27 mouse cellular contexts compared by ENCODE assay signal in genomic region chr6:6830446-6830845, GRCm38 (mm10). TPM values are rescaled to one million over a fixed set of nuclear protein-coding genes. Genes with fewer than 3 reads are reported as not detected.
DNase-seq lines count a peak whose midpoint lies in the region; ATAC-seq and TF ChIP-seq lines count a peak whose summit lies in the region.
"Had no signal": no experiment of that assay in that cellular context is flagged by ENCODE, and none has a peak within 500 bp of the region (broad histone marks: within the 10 kb centered on the region; RNA-seq: fewer than 3 reads in every experiment).

No protein-coding gene starts in this region.

- DNase-seq in heart, adult 2 months: peak in 1 of 2 experiments; percentile 5
- DNase-seq in heart, postnatal 25 days (ENCODE audit: low spot score): no peak
- no peak for DNase-seq in ovary, postnatal 14 days (ENCODE audit: low spot score)
- DNase-seq in testis, postnatal 10 days (ENCODE audit: low spot score): no peak
- DNase-seq: adrenal gland, postnatal 10 days; cerebellum, adult 9-10 months; kidney, adult 9 months; kidney, postnatal 4 days; right cerebral cortex, postnatal 14 days had no signal

- H3K27ac ChIP-seq in heart, adult 2 months: peak overlapping the region; percentile 41
- H3K27ac ChIP-seq in embryonic facial prominence, embryonic 15.5 days (replicated peaks): no peak overlapping the region
- H3K27ac ChIP-seq in heart, embryonic 13.5 days (replicated peaks): peak overlapping the region; percentile 3; the same call in 1 of the 2 replicates
- H3K27ac ChIP-seq: embryonic facial prominence, embryonic 12.5 days; hindbrain, embryonic 13.5 days; limb, embryonic 13.5 days; liver, embryonic 14.5 days; lung, embryonic 15.5 days; macrophage; midbrain, embryonic 10.5 days; neural tube, embryonic 12.5 days had no signal

- no peaks in the 10 kb centered on the region for H3K9me3 ChIP-seq in embryonic facial prominence, embryonic 15.5 days (replicated peaks)
- H3K9me3 ChIP-seq in heart, embryonic 13.5 days: no peaks in the 10 kb centered on the region
- H3K9me3 ChIP-seq: embryonic facial prominence, embryonic 12.5 days; hindbrain, embryonic 13.5 days; limb, embryonic 13.5 days; lung, embryonic 15.5 days; midbrain, embryonic 10.5 days; neural tube, embryonic 12.5 days had no signal

- intact Hi-C loops in heart, adult 2 months (cut with DNase I): no loop called here
- intact Hi-C loops in heart, postnatal 25 days (cut with DNase I): no loop called here

- no peak for TF ChIP-seq CTCF in heart, adult 2 months (IDR thresholded peaks at IDR 0.05)

- ATAC-seq in embryonic facial prominence, embryonic 15.5 days (ENCODE audit: insufficient number of reproducible peaks, low FRiP score, low TSS enrichment, low read depth): 0 out of 2 replicates have a peak, but pooled peaks have one; percentile 22
- ATAC-seq in heart, embryonic 13.5 days (ENCODE audit: extremely low read depth, insufficient number of reproducible peaks, low FRiP score, low TSS enrichment): no peak

- H3K4me2 ChIP-seq in embryonic facial prominence, embryonic 15.5 days (replicated peaks): no peak overlapping the region
- peak overlapping the region; percentile 32 for H3K4me2 ChIP-seq in heart, embryonic 13.5 days
- H3K4me2 ChIP-seq in myocyte (ENCODE audit: low read depth): peak overlapping the region; percentile 61
- H3K4me2 ChIP-seq: embryonic facial prominence, embryonic 12.5 days; hindbrain, embryonic 13.5 days; limb, embryonic 13.5 days; lung, embryonic 15.5 days; neural tube, embryonic 12.5 days had no signal

- peaks cover 1% of the 10 kb centered on the region; the same call in 1 of the 2 replicates for H3K4me1 ChIP-seq in heart, adult 2 months (ENCODE audit: control insufficient read depth, insufficient read depth, low read length)
- H3K4me1 ChIP-seq in embryonic facial prominence, embryonic 15.5 days: no peaks in the 10 kb centered on the region
- H3K4me1 ChIP-seq in heart, embryonic 13.5 days: 0 out of 2 replicates have a peak, but pooled peaks cover 10% of the 10 kb centered on the region
- H3K4me1 ChIP-seq: hindbrain, embryonic 13.5 days; limb, embryonic 13.5 days; lung, embryonic 15.5 days; midbrain, embryonic 10.5 days; neural tube, embryonic 12.5 days had no signal

- no peak overlapping the region for H3K9ac ChIP-seq in heart, adult 2 months (ENCODE audit: low read depth, low read length)
- no peak overlapping the region for H3K9ac ChIP-seq in embryonic facial prominence, embryonic 15.5 days
- no peak overlapping the region for H3K9ac ChIP-seq in heart, embryonic 13.5 days
- H3K9ac ChIP-seq: embryonic facial prominence, embryonic 12.5 days; hindbrain, embryonic 13.5 days; limb, embryonic 13.5 days; liver, embryonic 14.5 days; lung, embryonic 15.5 days; neural tube, embryonic 12.5 days had no signal

- TF ChIP-seq EP300 in heart, adult 2 months (IDR thresholded peaks at IDR 0.05; ENCODE audit: insufficient read depth, low read depth, low read length): no peak

- peak overlapping the region; percentile 29 for H3K4me3 ChIP-seq in heart, adult 2 months
- H3K4me3 ChIP-seq in embryonic facial prominence, embryonic 15.5 days (replicated peaks): no peak overlapping the region
- H3K4me3 ChIP-seq in heart, embryonic 13.5 days: no peak overlapping the region
- H3K4me3 ChIP-seq in myocyte: no peak overlapping the region
- H3K4me3 ChIP-seq: embryonic facial prominence, embryonic 12.5 days; hindbrain, embryonic 13.5 days; limb, embryonic 13.5 days; lung, embryonic 15.5 days; midbrain, embryonic 10.5 days; neural tube, embryonic 12.5 days had no signal

- TF ChIP-seq POLR2A in heart, adult 2 months (IDR thresholded peaks at IDR 0.05; ENCODE audit: insufficient read depth, low read depth, low read length): no peak
- no peak for TF ChIP-seq POLR2A in myocyte (IDR thresholded peaks at IDR 0.05; ENCODE audit: insufficient read length, low read depth)

- H3ac ChIP-seq in myocyte (ENCODE audit: control insufficient read depth, insufficient read length): no peak overlapping the region

- WGBS in heart, adult 2 months: 29% methylated on average over 7 of the region's 7 CpGs
- WGBS in embryonic facial prominence, embryonic 15.5 days: 52% methylated on average over 7 of the region's 7 CpGs
- WGBS in heart, embryonic 13.5 days: 38% methylated on average over 7 of the region's 7 CpGs

- H3K36me3 ChIP-seq in heart, adult 2 months (ENCODE audit: control insufficient read depth, insufficient read depth, low read length): no peaks in the 10 kb centered on the region
- H3K36me3 ChIP-seq in embryonic facial prominence, embryonic 15.5 days: no peaks in the 10 kb centered on the region
- no peaks in the 10 kb centered on the region for H3K36me3 ChIP-seq in heart, embryonic 13.5 days
- H3K36me3 ChIP-seq in myocyte (ENCODE audit: control insufficient read depth, insufficient read depth): no peaks in the 10 kb centered on the region
- H3K36me3 ChIP-seq: embryonic facial prominence, embryonic 12.5 days; hindbrain, embryonic 13.5 days; limb, embryonic 13.5 days; lung, embryonic 15.5 days; midbrain, embryonic 10.5 days; neural tube, embryonic 12.5 days had no signal

- no peaks in the 10 kb centered on the region for H3K27me3 ChIP-seq in heart, adult 2 months (ENCODE audit: control insufficient read depth, insufficient read depth, low read length)
- H3K27me3 ChIP-seq in embryonic facial prominence, embryonic 15.5 days: no peaks in the 10 kb centered on the region
- H3K27me3 ChIP-seq in heart, embryonic 13.5 days (replicated peaks): no peaks in the 10 kb centered on the region
- no peaks in the 10 kb centered on the region for H3K27me3 ChIP-seq in myocyte (ENCODE audit: control insufficient read depth, insufficient read depth, insufficient read length)
- H3K27me3 ChIP-seq: embryonic facial prominence, embryonic 12.5 days; hindbrain, embryonic 13.5 days; limb, embryonic 13.5 days; lung, embryonic 15.5 days; neural tube, embryonic 12.5 days had no signal

- H3K79me2 ChIP-seq in heart, adult 2 months (replicated peaks; ENCODE audit: control insufficient read depth, insufficient read depth, low read length): no peaks in the 10 kb centered on the region
- H3K79me2 ChIP-seq in myocyte (ENCODE audit: control insufficient read depth, insufficient read depth): no peaks in the 10 kb centered on the region

TF ChIP-seq in myocyte, 11 proteins besides CTCF, POLR2A, EP300 and RAD21:
- TF ChIP-seq POLR2AphosphoS2 (IDR thresholded peaks at IDR 0.05; ENCODE audit: insufficient read length, low read depth) (no peak), MYOD1 (IDR thresholded peaks at IDR 0.05; ENCODE audit: control insufficient read depth in 1 of 3, insufficient read length in 2 of 3, low read depth in 2 of 3) (no peak), TCF3 (IDR thresholded peaks at IDR 0.05; ENCODE audit: insufficient read length, low read depth) (no peak), CEBPB (IDR thresholded peaks at IDR 0.05; ENCODE audit: insufficient read depth, poor library complexity, severe bottlenecking) (no peak), USF1 (IDR thresholded peaks at IDR 0.05; ENCODE audit: low read depth) (no peak), TCF12 (IDR thresholded peaks at IDR 0.05; ENCODE audit: insufficient read depth, poor library complexity, severe bottlenecking) (no peak), MYOG (IDR thresholded peaks at IDR 0.05; ENCODE audit: control insufficient read depth in 1 of 3, insufficient read depth in 1 of 3, insufficient read length in 2 of 3, low read depth in 2 of 3) (no peak), E2F4 (IDR thresholded peaks at IDR 0.05; ENCODE audit: insufficient read depth) (no peak), SRF (IDR thresholded peaks at IDR 0.05; ENCODE audit: control insufficient read depth, insufficient read length, low read depth) (no peak), REST (IDR thresholded peaks at IDR 0.05; ENCODE audit: insufficient read depth, insufficient read length) (no peak), MAX (IDR thresholded peaks at IDR 0.05; ENCODE audit: low read depth) (no peak)

RNA-seq across cellular contexts. Expression of gene Dlx6, which starts 32.7 kb away (rescaled TPM):
- not detected for total RNA-seq in heart, adult 2 months (2021)
- polyA plus RNA-seq in heart, adult 2 months (2012; rRNA removed): not detected in 2 replicates
- not detected for total RNA-seq in heart, postnatal 25 days (2021)
- 2.7 and 3.2 TPM in 2 replicates for polyA plus RNA-seq in embryonic facial prominence, embryonic 15.5 days (2015; fragmentation: Nextera tagmentation; extraction: Ambion mirVana)
- not detected in 2 replicates for polyA plus RNA-seq in heart, embryonic 13.5 days (2015; fragmentation: Nextera tagmentation; extraction: Ambion mirVana)
- polyA plus RNA-seq in myocyte (2012; fragmentation: generic; extraction: Trizol): not detected
- total RNA-seq: gastrocnemius, adult 18-20 months; granulocyte monocyte progenitor cell, adult 5-6 weeks; monocyte, adult 5-6 weeks had no signal
- polyA plus RNA-seq: C2C12; hindbrain, embryonic 13.5 days; intestine, embryonic 14.5 days; liver, embryonic 14.5 days; lung, embryonic 15.5 days; macrophage; neural tube, embryonic 12.5 days; spleen, adult 2 months; thymus, postnatal 0 days had no signal

RNA-seq across cellular contexts. Expression of gene Dlx5, which starts 51.4 kb away (rescaled TPM):
- total RNA-seq in heart, adult 2 months (2021): under 1 TPM in 1 of 2 experiments, not detected in 1; 0.34 TPM
- polyA plus RNA-seq in heart, adult 2 months (2012; rRNA removed): 0.14 TPM in 1 of 2 replicates, not detected in the other
- total RNA-seq in heart, postnatal 25 days (2021): under 1 TPM in 1 of 2 experiments, not detected in 1; 0.34 TPM
- polyA plus RNA-seq in embryonic facial prominence, embryonic 15.5 days (2015; fragmentation: Nextera tagmentation; extraction: Ambion mirVana): 46.9 and 56.0 TPM in 2 replicates
- 0.94 and 1.1 TPM in 2 replicates for polyA plus RNA-seq in heart, embryonic 13.5 days (2015; fragmentation: Nextera tagmentation; extraction: Ambion mirVana)
- polyA plus RNA-seq in myocyte (2012; fragmentation: generic; extraction: Trizol): not detected
- total RNA-seq: gastrocnemius, adult 18-20 months; granulocyte monocyte progenitor cell, adult 5-6 weeks; monocyte, adult 5-6 weeks had no signal
- polyA plus RNA-seq: C2C12; liver, embryonic 14.5 days; macrophage; spleen, adult 2 months had no signal

Comparison
In these comparisons a context has a peak if more than half of its experiments do, and no peak if none do; other contexts are left out.
1. RNA of gene Dlx5, which starts 51.4 kb away (polyA plus RNA-seq): 46.9 to 56.0 TPM in embryonic facial prominence, embryonic 15.5 days; 0.94 to 1.1 TPM in heart, embryonic 13.5 days, 0.14 TPM in heart, adult 2 months and not detected in myocyte (single experiment); every median in the first group is over 10 times any median in the second.